Mouse (Mus musculus): ENCODE measurements around the gene Poldip3. TPM values are rescaled to one million over a fixed set of nuclear protein-coding genes. Genes with fewer than 3 reads are reported as not detected.
A peak's percentile ranks its signal among the peaks of the same experiment; 100 is the strongest.
"Not testable (repeated sequence)": the region's sequence is repeated elsewhere in the genome, so short reads cannot be mapped to it uniquely, and the experiment has no call there.

The Poldip3 gene
- polyA plus RNA-seq, 1 experiment from 2014 or later, result 189 TPM

DNA sequence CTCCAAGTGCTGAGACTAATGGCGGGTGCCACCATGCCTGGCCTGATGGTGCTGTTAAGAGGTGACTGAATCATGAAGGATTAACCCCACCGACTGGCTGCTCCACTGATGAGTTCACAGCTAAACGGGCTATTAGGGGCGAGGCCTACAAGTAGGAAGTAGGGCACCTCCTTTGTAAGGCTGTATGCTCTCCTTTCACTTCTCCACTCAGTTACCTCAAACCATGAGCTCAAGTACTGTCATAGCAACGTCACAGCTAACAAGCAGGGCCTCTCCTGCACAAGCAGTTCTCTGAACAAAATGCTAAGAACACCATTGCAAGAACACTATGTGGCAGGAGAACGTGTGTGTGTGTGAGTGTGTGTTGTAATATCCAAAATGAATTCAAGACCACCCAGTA is 3.6 kb downstream of the Poldip3 start:
- WGBS, result 92% methylated on average over 6 of the region's 6 CpGs

DNA sequence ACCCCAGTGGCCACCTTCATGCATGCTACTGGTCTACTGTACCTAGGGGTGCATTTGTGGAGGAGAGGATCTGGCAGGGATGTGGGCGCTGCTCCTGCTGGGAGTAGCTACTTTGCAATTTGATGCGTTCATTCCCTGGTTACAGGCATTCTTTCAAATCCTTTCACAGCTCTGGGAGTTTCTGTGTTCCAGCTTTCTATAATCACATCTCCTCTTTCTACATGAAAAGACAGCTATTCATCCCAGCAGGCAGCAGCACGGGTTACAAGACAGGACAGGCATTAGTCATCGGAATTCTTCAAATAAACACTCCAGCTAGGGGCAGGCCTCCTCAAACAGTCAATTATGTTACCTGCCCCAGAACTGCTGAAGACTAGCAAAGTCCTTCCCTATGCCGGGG is 6.3 kb downstream of the Poldip3 start:
- Histone ChIP-seq H3K27ac (replicated peaks) (no peak overlapping the region), H3K4me3 (no peak overlapping the region), H3K36me3 (peaks cover 80% of the 10 kb centered on the region), H3K9me3 (replicated peaks) (no peaks in the 10 kb centered on the region), H3K27me3 (ENCODE audit: low read depth, poor library complexity, severe bottlenecking) (no peaks in the 10 kb centered on the region), H3K4me1 (peaks cover 18% of the 10 kb centered on the region)
- no peak for DNase-seq (ENCODE audit: low spot score)
- WGBS, result 58% methylated on average over 5 of the region's 5 CpGs

More for the DNA sequence above, 3.6 kb downstream of the Poldip3 start:
- DNase-seq (ENCODE audit: low spot score), result no peak
- no peaks in the 10 kb centered on the region for H3K27me3 ChIP-seq (ENCODE audit: low read depth, poor library complexity, severe bottlenecking)
- H3K27ac ChIP-seq (replicated peaks), result no peak overlapping the region
- H3K9me3 ChIP-seq (replicated peaks), result no peaks in the 10 kb centered on the region
- H3K4me1 ChIP-seq, result peaks cover 29% of the 10 kb centered on the region
- peaks cover 63% of the 10 kb centered on the region for H3K36me3 ChIP-seq
- no peak overlapping the region for H3K4me3 ChIP-seq

DNA sequence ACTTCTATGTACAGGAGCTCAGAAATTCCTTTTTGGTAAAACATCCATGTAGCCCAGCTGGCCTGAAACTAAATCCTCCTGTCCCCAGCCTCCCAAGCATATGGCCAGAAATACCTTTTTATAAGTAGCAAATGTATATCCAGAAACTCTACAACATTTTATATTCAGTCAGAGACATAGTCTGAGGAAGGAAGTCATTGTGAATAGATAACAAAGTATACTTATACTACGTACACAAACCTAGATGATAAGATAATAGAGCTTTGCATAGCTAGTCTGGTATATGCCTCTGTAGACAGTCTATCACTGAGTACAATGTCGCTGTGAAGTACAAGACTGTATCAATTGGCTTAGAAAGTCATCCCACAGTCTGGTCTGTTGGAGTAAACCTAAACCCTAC is 13.5 kb downstream of the Poldip3 start:
- 93% methylated on average over 2 of the region's 2 CpGs for WGBS
- Histone ChIP-seq H3K9me3 (replicated peaks) (no peaks in the 10 kb centered on the region), H3K4me1 (no peaks in the 10 kb centered on the region), H3K27ac (replicated peaks) (no peak overlapping the region), H3K4me3 (no peak overlapping the region), H3K36me3 (peaks cover 90% of the 10 kb centered on the region), H3K27me3 (ENCODE audit: low read depth, poor library complexity, severe bottlenecking) (no peaks in the 10 kb centered on the region)
- no peak for DNase-seq (ENCODE audit: low spot score)

DNA sequence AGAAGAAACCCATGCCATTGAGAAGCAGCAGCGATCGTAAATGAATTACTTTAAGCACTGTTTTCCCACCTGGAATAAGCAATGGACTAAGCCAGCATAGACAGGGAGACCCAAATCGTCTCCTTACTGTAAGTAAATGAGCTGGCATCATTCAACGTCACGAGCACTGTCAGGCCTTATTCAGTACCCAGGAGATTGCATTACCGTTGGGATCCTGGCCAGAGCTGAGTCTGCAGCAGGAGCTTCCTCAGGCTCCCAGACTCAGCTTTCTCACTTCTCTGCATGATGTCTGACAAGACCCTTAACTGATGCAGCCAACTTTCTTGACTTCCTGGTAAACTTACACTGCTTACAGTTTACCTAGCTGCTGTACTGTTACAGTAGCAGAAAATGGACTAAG is 14.5 kb downstream of the Poldip3 start:
- H3K9me3 ChIP-seq (replicated peaks), result no peaks in the 10 kb centered on the region
- H3K4me1 ChIP-seq, result no peaks in the 10 kb centered on the region
- H3K36me3 ChIP-seq, result peaks cover 95% of the 10 kb centered on the region
- WGBS, result 95% methylated on average over 6 of the region's 6 CpGs
- no peaks in the 10 kb centered on the region for H3K27me3 ChIP-seq (ENCODE audit: low read depth, poor library complexity, severe bottlenecking)
- no peak overlapping the region for H3K4me3 ChIP-seq
- no peak for DNase-seq (ENCODE audit: low spot score)
- no peak overlapping the region for H3K27ac ChIP-seq (replicated peaks)

DNA sequence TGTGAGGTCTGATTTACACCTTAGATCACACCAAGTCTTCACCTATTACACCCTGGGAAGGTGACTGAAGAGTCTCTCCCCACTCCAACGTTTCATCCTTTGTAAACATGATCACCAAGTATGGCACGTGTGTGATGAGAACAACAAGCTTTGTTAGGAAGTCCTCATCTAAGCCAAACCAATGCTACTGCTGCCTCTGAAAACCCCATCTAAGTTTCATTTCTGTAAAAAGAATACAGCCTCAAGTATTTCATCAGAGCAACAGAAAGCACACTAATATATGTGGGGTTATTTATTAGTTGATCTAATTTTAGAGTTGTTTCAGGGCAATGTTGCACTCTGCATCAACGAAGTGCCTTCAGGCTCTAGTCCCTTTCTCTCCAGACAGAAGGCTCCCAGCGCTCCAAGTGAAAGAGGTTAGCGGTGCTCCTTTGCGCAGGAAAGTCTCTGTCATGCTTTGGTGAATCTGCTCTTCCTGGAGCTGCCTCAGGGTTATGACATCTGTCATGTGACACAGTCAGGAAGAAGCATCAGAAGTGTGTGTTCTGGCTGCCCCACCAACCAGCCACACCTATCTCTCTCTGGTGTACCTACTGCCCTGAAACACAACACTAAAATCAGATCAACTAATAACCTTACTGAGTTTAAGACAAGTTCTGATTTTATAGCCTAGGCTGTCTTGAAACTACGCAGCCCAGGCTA is 19.5 kb downstream of the Poldip3 start:
- Histone ChIP-seq H3K27ac (replicated peaks) (no peak overlapping the region), H3K27me3 (ENCODE audit: low read depth, poor library complexity, severe bottlenecking) (no peaks in the 10 kb centered on the region), H3K4me1 (no peaks in the 10 kb centered on the region), H3K4me3 (no peak overlapping the region), H3K36me3 (peaks cover 96% of the 10 kb centered on the region), H3K9me3 (replicated peaks) (no peaks in the 10 kb centered on the region)
- DNase-seq (ENCODE audit: low spot score), result no peak
- WGBS, result 93% methylated on average over 7 of the region's 7 CpGs

DNA sequence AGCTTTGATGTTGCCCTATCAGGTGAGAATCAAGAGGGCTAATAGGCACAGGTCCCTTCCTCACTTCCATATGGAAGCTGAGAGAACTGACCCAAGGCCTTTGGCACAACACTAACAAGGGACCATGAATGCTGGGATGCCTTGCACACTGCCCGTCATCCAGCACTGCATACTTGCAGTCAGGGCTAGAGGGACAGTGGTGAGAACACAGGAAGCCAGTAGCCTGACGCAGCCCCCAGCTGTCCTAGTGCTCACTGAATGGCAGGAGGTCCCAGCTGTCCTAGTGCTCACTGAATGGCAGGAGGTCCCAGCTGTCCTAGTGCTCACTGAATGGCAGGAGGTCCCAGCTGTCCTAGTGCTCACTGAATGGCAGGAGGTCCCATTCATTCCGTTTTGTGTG is 22.1 kb downstream of the Poldip3 start:
- WGBS, result 86% methylated on average over 3 of the region's 3 CpGs
- H3K27ac ChIP-seq (replicated peaks); H3K4me3 ChIP-seq; DNase-seq (ENCODE audit: low spot score); H3K4me1 ChIP-seq; H3K27me3 ChIP-seq (ENCODE audit: low read depth, poor library complexity, severe bottlenecking); H3K9me3 ChIP-seq (replicated peaks): not testable (repeated sequence)
- H3K36me3 ChIP-seq, result peaks cover 69% of the 10 kb centered on the region

DNA sequence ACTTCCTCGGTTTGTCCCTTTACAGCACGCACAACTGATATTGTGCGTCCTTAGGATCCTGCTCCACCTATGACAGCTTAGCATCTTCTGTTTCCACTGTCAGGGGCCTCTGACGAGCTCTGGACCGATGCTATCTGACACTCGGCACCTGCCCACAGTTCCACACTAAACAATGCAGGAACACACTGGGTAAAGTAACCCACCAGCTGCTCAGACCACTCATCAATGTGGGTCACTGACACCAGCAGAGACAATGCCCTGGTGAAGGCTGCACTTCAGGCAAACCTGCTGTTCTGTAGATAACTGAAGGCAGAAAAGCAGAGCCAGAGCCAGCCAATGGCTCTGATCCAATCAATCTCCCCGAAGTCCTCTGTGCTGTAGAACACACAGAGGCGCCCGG is 22.6 kb downstream of the Poldip3 start:
- Histone ChIP-seq H3K27ac (replicated peaks) (no peak overlapping the region), H3K36me3 (peaks cover 65% of the 10 kb centered on the region), H3K27me3 (ENCODE audit: low read depth, poor library complexity, severe bottlenecking) (no peaks in the 10 kb centered on the region), H3K9me3 (replicated peaks) (no peaks in the 10 kb centered on the region), H3K4me1 (peaks cover 7% of the 10 kb centered on the region), H3K4me3 (no peak overlapping the region)
- DNase-seq (ENCODE audit: low spot score), result no peak
- 92% methylated on average over 9 of the region's 9 CpGs for WGBS

DNA sequence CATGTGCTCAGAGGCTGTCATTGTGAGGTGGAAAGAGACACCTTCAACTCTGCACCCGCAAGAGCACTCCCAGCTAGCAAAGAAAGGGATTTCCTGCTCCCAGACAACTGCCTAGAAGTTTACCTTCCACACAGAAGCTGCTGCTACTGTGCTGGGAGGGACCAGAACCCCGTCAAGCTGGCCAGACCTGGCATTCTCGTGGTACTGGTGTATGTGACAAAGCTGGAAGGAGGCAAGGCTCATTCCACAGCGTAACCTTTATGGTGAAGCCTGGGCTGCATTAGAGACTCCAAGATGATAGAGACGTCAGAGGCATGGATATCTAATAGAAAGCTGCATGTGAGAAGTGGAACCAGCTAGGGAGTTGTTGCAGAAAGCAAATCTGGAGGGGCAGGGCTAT is 24.6 kb downstream of the Poldip3 start:
- DNase-seq (ENCODE audit: low spot score), result no peak
- Histone ChIP-seq H3K36me3 (peaks cover 54% of the 10 kb centered on the region), H3K27me3 (ENCODE audit: low read depth, poor library complexity, severe bottlenecking) (no peaks in the 10 kb centered on the region), H3K27ac (replicated peaks) (no peak overlapping the region; the same call in 1 of the 2 replicates), H3K4me1 (peaks cover 14% of the 10 kb centered on the region), H3K4me3 (no peak overlapping the region), H3K9me3 (replicated peaks) (no peaks in the 10 kb centered on the region)
- WGBS, result 68% methylated on average over 5 of the region's 5 CpGs

DNA sequence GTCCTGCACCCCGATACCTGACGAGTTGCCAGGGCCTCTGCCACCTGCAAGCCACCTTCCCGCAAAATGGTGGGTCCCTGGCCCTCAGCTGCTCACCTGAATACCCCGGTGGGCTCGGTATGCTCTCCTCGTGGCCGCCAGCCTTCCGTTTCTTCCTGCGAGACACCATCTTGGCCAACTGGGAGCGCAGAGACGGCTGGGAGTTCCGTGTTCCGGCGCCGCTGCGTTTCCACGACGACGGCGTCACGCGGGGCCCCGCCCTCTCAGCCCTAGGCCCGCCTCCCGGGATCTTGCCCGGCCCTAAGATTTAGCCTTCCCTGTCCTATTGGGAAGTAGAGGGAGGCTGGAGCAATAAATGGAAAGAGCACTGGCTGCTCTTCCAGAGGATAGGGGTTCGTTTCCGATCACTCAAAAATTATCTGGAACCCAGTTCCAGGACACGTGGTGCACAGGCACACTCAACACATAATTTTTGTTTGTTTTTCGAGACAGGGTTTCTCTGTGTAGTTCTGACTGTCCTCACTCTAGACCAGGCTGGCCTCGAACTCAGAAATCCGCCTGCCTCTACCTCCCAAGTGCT is 26.5 kb downstream of the Poldip3 start, which contains the start of gene Rrp7a:
Gene Rrp7a (minus strand): TSS at position 236 of the 580 bp plus-strand sequence.
- no peaks in the 10 kb centered on the region for H3K27me3 ChIP-seq (ENCODE audit: low read depth, poor library complexity, severe bottlenecking)
- H3K4me1 ChIP-seq, result peaks cover 14% of the 10 kb centered on the region
- peak; percentile 93 for DNase-seq (ENCODE audit: low spot score)
- peaks cover 54% of the 10 kb centered on the region for H3K36me3 ChIP-seq
- peak within 1 kb of the TSS; percentile 94 for H3K4me3 ChIP-seq
- peak within 1 kb of the TSS; percentile 90 for H3K27ac ChIP-seq (replicated peaks)
- WGBS, result 9% methylated on average over 32 of the region's 32 CpGs
- no peaks in the 10 kb centered on the region for H3K9me3 ChIP-seq (replicated peaks)

DNA sequence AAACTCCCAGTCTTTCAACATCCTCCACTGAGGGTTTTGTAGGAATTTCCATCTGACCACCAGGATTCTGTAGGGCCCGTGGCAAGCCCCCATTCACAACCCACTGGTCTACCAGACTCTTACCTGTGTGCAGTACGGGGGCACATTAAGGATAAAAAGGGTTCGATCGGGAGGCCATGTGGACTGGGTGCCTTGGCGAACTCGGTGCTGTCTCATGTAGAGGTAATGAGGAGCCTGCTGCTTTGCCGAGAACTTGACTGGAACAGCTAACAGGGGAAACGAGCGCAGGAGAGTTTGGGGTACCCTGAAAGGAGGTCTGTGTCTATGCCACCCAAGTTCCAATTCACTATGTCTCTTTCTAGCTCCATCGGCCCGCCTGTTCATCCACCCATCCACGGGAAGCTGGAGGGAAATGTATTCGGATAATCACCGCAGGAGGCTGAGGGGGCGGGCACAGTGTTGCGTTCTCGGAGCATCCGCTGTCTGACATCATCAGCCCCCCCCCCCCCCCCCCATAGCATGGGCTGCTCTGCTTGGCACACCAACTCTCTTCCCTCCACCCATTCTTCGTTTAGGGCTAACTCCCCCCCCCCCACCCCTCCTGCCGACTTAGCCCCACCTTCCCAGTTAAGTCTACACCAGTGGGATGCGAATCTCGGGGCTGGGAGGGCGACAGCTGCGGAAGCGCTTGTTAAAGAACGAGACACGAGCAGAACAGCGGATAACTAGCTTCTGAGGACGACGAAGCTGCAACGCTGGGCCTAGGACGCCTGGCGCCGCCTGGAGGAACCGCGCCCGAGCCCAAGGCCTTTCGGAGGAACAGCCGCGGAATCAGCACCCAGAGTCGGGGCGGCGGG is 27.2 kb downstream of the Poldip3 start:
- Histone ChIP-seq H3K4me1 (peaks cover 14% of the 10 kb centered on the region), H3K27ac (replicated peaks) (peak overlapping the region; percentile 90), H3K27me3 (ENCODE audit: low read depth, poor library complexity, severe bottlenecking) (no peaks in the 10 kb centered on the region), H3K9me3 (replicated peaks) (no peaks in the 10 kb centered on the region), H3K4me3 (peak overlapping the region; percentile 94), H3K36me3 (peaks cover 54% of the 10 kb centered on the region)
- WGBS, result 4% methylated on average over 42 of the region's 43 CpGs
- peak; percentile 63 for DNase-seq (ENCODE audit: low spot score)

DNA sequence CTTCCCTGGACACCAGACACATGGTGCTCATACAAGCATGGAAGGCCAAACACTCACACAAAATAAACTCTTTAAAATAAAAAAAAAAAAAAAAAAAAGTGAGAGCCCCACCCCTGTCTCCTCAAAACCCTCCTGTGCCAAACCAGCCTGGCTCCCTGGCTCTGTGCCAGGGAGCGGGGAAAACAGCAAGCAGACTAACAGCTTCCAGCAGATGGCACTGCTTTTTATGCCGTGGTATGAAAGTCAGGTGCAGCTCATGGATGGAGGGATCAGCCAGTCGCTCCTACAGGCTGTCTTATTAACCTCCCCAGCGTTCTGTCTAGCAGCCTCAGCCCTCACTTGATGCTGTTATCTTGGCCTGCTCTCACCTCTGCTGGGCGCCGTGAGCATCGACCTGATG is 30.8 kb downstream of the Poldip3 start:
- Histone ChIP-seq H3K36me3 (peaks cover 67% of the 10 kb centered on the region), H3K27me3 (ENCODE audit: low read depth, poor library complexity, severe bottlenecking) (no peaks in the 10 kb centered on the region), H3K27ac (replicated peaks) (no peak overlapping the region), H3K9me3 (replicated peaks) (no peaks in the 10 kb centered on the region), H3K4me3 (no peak overlapping the region), H3K4me1 (peaks cover 38% of the 10 kb centered on the region)
- WGBS, result 86% methylated on average over 7 of the region's 7 CpGs
- DNase-seq (ENCODE audit: low spot score), result no peak

DNA sequence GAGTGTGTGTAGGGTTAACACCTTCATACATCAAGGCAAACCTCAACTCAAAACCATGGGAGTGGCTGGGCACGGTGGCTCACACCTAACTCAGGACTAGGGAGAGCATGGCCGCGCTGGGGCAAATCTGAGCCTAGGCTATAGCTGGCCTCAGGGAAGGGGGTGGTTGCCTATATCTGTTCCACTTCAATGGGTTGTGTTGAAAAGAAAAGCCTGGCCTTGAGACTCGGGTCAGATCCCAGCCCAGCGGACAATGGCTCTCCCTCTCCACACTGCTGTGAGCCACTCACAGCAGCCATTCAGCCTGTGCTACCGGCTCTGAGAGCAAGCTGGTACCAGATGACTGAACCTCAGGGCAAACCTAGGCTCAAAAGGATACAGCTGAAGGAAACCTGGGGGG is 34.1 kb downstream of the Poldip3 start:
- H3K4me3 ChIP-seq, result no peak overlapping the region
- H3K36me3 ChIP-seq, result peaks cover 63% of the 10 kb centered on the region
- peak; percentile 50 for DNase-seq (ENCODE audit: low spot score)
- H3K9me3 ChIP-seq (replicated peaks), result no peaks in the 10 kb centered on the region
- H3K27ac ChIP-seq (replicated peaks), result peak overlapping the region; percentile 74
- WGBS, result 42% methylated on average over 6 of the region's 6 CpGs
- no peaks in the 10 kb centered on the region for H3K27me3 ChIP-seq (ENCODE audit: low read depth, poor library complexity, severe bottlenecking)
- H3K4me1 ChIP-seq, result peaks cover 40% of the 10 kb centered on the region

DNA sequence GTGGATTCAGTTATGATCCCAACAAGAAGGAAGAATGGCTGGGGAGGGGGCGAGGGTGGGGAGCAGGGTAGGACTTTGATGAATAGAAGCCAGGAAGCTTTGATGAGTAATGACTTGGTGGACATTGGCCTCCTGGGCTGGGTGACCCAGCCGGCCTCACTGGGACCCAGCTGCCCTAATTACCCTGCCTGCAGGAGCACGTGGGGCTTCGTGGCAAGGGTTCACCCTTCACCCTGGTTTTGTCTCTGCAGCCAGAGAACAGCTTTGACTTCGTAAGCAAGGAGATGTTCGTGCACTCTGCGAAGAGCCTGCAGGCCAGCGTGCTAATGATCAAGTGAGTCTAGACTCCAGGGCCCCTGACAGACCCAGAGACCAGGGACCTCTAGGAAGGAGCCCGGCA is 35.1 kb downstream of the Poldip3 start:
- 84% methylated on average over 9 of the region's 9 CpGs for WGBS
- peaks cover 40% of the 10 kb centered on the region for H3K4me1 ChIP-seq
- DNase-seq (ENCODE audit: low spot score), result no peak
- H3K27me3 ChIP-seq (ENCODE audit: low read depth, poor library complexity, severe bottlenecking), result no peaks in the 10 kb centered on the region
- no peak overlapping the region for H3K4me3 ChIP-seq
- no peaks in the 10 kb centered on the region for H3K9me3 ChIP-seq (replicated peaks)
- H3K36me3 ChIP-seq, result peaks cover 54% of the 10 kb centered on the region
- peak overlapping the region; percentile 59 for H3K27ac ChIP-seq (replicated peaks)

Data from midbrain, embryonic 10.5 days (tissue).